Mouse (Mus musculus): ENCODE results near the gene Sfpq. TPM values are rescaled to one million over a fixed set of nuclear protein-coding genes. Genes with fewer than 3 reads are reported as not detected.

Gene Sfpq
- polyA plus RNA-seq, 1 experiment = 13.4 TPM

DNA sequence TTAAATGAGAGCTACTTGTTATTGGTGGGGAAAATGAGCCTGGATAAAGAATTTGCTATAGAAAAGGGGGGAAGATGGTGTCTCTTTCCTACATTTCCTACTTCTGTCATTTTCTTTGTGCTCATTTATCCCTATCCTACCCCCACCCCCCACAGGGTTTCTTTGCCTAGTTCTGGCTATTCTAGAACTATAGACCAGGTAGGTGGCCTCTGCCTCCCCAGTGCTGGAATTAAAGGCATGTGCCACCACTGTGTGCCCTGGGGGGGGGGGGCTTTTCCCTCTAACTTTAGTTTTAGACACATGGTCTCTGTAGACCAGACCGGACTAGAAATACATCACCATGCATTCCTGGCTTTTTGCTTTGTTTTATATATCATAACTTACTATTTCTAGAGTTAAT, 3.1 kb downstream of the Sfpq start:
- no peak for DNase-seq (ENCODE audit: low read depth, low spot score)

DNA sequence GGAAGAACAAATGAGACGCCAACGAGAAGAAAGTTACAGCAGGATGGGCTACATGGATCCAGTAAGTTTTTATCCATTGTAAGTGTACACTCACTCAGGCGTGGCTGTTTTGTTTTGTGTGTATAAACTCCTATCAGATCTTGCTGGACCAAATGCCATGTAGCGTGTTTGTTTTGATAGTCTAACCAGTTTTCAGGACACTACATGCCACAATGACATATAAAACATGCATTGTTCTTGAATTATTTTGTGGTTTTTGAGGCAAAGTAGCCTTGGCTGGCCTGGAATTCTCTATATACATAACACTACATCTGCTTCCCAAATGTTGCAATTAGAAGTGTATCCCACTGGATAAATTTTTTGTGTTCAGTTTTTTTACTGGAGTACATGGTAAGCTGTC, 5.7 kb downstream of the Sfpq start:
- no peak for DNase-seq (ENCODE audit: low read depth, low spot score)
- 71% methylated on average over 4 of the region's 4 CpGs for WGBS

More for the DNA sequence above, 3.1 kb downstream of the Sfpq start:
- WGBS = 18% methylated on average over 1 of the region's 1 CpGs

DNA sequence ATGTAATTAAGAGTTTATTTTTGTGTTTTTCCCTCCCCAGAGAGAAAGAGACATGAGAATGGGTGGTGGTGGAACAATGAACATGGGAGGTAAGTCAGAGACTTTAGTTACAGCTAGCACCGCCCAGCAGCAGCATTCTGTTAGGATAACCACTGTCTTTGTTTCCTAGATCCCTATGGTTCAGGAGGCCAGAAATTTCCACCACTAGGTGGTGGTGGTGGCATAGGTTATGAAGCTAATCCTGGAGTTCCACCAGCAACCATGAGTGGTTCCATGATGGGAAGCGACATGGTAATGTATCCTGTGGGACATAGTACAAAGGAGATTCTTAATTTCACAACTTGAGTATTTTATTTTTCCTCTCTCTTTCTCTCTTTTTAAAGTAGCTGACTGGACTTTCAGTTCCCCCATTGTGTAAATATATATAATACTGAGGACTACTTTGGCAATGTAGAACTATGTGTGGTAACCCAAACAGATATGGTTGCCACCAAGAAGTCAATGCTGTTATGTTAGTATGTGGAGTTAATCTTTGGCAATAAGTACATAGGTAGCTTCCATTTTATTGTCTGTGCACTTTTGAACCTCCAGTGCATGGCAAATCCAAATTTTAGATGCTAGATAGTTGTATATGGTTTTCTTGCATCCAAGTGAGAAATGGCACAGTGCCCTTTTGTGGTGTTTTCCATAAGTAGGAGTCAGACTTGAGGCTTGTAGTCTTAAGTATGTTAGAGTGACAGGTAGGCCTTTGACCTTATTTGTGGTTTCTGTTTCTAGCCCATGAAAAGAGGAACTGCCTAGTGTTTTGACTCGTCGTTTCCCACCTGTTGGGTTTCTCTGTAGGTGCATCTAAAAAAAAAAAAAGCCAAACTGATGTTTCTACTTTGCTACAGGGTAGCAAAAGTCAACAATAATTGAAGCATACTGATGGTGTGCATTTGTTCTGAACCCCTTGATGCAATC, 6.4 kb downstream of the Sfpq start:
- DNase-seq (ENCODE audit: low read depth, low spot score) = peak; percentile 31
- 48% methylated on average over 4 of the region's 4 CpGs for WGBS

DNA sequence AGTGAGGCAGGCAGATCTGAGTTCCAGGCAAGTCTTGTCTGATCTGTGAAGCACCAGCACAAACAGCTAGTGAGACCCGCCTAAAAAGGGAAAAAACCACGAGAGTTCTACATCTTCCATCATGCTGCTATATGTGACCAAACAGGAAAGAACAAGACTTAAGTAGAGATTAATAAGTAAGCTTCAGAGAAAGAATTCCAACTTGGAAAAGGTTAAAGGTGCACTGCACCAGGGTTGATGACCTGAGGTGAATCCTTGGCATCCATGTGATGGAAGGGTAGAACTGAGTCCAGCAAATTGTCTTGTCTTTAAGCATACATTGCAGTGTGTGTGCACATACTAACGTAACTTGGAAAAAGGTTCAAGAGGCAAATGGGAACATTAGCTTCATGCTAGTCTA, 16.0 kb downstream of the Sfpq start:
- WGBS = 80% methylated on average over 3 of the region's 3 CpGs

DNA sequence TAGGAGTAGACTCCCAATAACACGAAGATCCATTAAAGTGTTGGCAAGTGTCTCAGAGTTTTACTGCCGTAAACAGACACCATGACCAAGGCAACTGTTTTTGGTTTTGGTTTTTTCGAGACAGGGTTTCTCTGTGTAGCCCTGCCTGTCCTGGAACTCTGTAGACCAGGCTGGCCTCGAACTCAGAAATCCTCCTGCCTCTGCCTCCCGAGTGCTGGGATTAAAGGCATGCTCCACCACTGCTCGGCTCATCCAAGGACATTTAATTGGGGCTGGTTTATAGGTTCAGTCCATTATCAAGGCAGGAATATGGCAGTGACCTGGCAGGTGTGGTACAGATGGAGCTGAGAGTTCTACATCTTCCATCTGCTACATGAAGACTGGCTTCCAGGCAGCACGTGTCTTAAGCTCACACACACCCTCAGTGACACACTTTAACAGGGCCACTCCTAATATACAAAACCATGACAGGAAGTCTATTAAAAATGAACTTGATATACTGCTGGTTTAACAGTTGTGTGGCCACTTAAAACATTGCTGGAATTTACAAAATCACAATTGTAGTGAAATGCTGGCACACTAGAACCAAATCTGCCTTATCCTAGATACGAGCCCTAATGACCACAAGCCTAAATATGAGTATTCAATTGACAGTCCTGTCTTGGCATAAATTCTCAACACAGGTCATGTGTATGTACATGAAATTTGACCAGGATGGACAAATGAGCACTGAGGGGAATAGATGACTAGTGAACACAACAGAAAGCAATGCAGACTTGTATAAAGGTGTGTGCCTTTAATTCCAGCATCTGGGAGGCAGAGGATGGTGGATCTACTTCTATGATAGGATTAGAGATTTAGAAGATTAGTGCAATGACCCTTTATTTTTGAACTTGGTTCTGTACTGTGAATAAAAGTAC, 17.0 kb downstream of the Sfpq start:
- DNase-seq (ENCODE audit: low read depth, low spot score) = peak; percentile 31
- WGBS = 56% methylated on average over 8 of the region's 8 CpGs

More for the DNA sequence above, 16.0 kb downstream of the Sfpq start:
- no peak for DNase-seq (ENCODE audit: low read depth, low spot score)

DNA sequence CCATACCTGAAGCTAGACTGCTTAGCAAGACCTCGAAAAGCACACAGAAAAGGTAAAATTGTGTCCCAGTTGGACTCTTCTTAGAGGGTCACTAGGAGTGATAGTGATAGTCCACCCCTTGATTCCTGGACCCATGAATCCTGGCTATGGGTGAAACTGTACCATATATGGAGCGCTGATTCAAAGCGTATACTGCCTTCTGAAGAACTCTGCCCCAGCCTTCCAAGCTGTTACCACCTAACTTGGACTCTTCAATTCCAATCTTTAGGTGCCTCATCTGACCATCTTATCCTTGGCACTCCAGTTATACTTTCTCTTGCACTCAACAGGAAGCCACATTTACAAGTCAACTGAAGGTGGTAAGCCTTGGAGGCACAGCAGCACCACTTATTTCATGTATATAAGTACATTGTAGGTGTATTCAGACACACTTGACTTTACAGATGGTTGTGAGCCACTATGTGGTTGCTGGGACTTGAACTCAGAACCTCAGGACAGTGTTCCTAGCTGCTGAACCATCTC, 17.8 kb downstream of the Sfpq start:
- WGBS = 95% methylated on average over 3 of the region's 3 CpGs
- DNase-seq (ENCODE audit: low read depth, low spot score) = no peak

DNA sequence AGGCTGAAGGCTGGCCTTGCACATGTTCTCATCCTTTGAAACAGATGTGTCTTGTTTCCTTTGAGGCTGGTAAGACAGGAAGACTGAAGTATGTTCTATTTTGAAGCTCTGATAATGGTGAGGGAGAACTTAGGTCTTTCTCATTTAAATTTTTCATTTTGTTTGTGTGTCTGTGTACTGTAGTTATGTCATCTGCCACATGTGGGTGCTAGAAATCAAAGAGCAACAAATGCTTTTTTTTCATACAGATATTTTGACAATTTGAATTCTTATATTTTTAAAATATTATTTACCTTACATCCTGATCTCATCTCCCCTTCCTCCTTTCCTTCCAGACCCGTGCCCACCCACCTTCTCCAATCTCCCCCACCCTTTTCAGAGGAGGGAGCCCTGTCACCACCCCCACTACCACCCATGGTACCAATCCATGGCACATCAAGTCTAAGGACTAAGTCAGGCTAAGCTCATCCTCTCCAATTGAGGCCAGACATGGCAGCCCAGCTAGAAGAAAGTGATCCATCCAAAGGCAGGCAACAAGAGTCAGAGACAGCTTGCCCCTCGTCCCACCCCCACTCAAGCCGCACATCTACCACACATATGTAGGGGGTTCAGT, 18.9 kb downstream of the Sfpq start:
- 86% methylated on average over 3 of the region's 3 CpGs for WGBS

DNA sequence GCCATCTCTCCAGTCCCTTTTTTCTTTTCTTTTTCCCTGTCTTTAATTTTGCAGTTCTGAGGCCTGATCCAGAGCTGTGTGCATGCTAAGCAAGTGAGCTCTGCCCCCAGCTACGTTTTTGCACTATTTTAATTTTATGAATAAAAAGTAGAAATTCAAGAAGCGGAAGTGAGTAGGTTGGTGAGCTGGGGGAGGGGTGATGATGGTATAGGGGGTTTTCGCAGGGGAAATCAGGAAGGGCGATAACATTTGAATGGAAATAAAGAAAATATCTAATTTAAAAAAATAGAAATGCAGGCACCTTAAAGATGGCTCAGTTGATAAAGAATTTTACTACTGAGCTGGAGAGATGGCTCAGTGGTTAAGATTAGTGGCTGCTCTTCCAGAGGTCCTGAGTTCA, 22.4 kb downstream of the Sfpq start:
- WGBS = 87% methylated on average over 4 of the region's 4 CpGs
- no peak for DNase-seq (ENCODE audit: low read depth, low spot score)

More for the DNA sequence above, 18.9 kb downstream of the Sfpq start:
- DNase-seq (ENCODE audit: low read depth, low spot score) = no peak

DNA sequence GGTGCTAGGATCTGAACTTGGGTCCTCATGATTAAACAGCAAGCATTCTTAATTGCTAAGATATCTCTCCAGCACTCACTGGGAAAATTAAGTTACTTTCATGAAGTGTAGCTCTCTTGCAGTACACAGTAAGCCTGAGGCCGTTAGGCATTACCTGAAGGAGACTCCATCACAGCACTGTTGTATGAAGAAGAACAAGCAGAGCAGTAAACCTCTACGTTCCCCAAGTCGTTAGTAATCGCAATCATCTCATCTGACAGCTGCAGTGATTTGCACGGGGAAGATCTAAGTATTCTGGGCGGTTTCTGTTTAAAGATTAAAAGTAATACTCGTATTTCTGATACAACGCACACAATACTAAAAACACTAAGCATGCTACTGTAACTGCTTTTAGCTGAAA, 30.0 kb downstream of the Sfpq start:
- WGBS = 75% methylated on average over 8 of the region's 8 CpGs
- no peak for DNase-seq (ENCODE audit: low read depth, low spot score)

DNA sequence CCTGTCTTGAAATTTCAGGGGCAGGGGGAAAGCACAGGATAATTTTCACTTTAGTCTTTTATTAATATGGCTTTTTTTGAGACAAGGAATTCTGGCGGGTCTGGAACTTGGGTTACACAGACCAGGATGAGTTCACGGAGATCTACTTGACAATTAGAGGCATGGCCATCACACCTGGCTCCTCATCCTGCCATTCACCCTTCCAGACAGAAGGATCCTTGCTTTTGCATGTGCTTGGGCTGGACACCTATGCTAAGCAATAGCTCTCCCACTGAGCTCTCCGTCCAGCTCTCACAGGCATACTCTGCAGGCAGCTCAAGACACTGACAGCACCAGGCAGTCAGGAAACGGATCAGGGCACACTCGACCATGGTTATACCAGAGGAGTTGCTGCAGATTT, 31.9 kb downstream of the Sfpq start:
- WGBS = 97% methylated on average over 5 of the region's 5 CpGs
- DNase-seq (ENCODE audit: low read depth, low spot score) = no peak

DNA sequence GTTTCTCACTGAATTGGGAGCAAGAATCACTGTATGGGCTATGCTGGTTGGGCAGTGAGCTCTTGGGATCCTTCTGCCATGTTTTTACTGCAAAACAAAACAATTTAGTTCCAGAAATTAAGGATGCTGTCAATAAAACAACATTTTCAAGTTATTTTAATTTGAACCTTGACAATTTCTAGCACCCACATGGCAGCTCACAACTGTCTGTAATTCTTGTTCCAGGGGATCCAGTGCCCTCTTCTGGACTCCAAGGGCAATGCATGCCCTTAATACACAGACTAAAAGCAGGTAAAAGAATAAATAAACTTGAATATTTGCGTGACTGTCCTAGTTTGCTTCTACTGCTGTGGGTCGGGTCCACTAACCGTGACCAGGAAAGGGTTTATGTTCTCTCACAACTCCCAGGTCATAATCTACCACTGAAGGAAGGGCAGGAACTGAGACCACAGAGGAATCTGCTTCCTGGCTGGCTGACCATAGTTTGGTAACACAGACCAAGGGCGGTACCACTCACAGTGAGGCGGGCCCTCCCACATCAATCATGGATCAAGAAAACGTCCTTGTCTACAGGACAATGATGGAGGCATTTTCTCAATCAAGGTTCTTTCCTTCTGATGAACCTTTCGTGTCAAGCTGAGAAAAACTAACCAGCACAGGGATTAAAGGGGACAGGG, 33.5 kb downstream of the Sfpq start:
- 85% methylated on average over 7 of the region's 7 CpGs for WGBS
- no peak for DNase-seq (ENCODE audit: low read depth, low spot score)

DNA sequence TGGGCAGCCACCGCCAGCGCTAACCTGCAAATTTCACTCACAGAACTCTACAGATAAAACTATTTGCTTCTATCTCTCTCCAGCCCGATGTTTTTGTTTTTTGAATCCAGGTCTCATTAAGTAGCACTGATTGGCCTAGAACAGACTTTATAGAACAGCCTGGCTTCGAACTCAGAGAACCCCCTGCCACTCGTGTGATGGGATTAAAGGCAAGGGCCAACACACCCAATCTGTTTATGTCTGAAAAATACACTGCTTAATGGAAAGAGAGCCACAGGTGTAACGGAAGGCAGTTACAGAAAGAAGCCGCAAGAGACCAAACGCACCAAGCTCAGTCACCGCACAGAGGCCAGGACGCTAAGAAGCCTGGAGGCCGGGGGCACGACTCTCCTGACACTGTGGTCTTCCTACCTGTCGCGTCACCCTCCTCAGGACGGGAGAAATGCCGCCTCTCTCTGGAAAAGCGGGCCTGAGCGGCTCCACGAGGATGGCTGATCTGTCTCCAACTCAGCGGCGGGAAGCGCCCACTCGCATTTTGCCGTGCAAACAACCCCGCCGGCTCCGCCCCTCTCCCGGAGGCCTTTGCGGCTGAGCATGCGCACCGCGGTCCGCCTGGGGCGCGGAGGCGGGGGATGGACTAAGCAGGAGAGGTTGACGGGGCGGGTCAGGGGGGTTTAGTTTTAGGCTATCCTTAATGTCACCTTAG, 39.6 kb downstream of the Sfpq start, which contains the start of gene Zmym1:
TSS of gene Zmym1 (minus strand) at position 568 of the 706 bp plus-strand sequence.
- peak; percentile 37 for DNase-seq (ENCODE audit: low read depth, low spot score)
- WGBS = under 1% methylated on average over 38 of the region's 38 CpGs

DNA sequence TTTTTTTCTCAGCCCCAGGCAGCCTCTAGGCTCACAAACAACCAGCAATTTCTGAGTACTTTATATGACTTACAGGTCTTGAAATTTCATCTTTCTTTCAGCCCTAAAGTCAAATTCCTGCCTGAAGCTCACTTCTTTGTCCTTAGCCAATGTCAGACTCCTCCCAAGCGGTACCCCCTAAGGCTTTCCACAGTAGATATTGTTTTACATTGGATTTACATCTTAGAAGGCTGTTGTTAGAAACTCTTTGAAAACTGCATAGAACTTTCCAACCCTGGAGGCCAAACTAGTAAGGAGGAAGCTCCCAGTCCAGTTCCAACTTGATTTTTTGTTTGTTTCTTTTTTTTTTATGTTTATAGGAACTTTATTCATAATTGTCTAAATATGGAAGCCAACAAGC, 42.9 kb downstream of the Sfpq start:
- DNase-seq (ENCODE audit: low read depth, low spot score) = no peak
- WGBS = 82% methylated on average over 1 of the region's 1 CpGs

DNA sequence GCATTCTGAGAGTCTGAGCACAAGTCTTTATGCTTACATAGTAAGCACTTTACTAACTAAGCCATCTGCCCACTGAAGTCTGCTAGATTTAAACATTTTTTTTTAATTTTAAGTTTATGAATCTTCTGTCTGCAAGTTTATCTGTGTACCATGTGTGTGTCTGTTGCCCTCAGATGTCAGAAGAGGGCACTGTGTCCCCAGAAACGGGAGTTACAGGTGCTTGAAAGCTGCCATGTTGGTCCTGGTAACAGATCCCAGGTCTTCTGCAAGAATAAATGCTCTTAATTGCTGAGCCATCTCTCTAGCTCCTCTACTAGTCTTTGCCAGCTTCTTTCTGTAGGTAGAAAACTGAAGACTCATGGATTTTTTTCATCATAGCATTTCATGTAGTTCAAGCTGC, 53.8 kb downstream of the Sfpq start:
- WGBS = 58% methylated on average over 1 of the region's 1 CpGs
- no peak for DNase-seq (ENCODE audit: low read depth, low spot score)

DNA sequence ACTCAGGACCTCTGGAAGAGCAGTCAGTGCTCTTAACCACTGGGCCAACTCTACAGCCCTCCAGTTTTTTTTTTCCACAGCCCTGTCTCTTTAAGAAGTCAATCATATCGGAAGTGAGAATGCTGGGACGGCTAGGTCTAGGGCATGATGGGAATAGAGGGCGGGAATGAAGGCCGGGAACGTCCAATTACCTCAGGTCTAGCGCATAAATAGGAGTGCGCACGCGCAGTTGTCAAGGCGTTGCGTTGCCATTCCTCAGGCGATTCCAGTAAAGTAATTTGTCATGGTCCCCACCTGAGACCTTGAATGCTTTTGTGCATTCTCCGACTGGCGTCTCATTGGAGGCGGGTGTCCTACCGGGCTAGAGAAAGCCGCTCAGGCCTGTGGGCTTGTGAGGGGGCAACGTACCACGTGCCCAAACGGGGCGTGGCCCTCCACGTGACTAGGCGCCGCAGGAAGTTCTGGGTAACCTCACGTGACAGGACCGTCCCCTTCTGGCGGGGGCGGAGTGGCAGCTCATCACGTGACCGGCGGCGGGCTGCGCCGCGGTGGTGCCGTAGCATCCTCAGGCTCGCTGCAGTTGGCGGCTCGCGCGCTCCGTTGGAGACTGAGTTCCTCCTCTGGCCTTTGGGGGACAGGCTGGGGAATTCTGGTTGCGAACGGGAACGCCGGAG, 55.9 kb downstream of the Sfpq start, which contains the start of gene Zmym6:
TSS of gene Zmym6 (plus strand) at position 509 of the 674 bp plus-strand sequence.
- peak; percentile 66 for DNase-seq (ENCODE audit: low read depth, low spot score)
- WGBS = under 1% methylated on average over 46 of the region's 46 CpGs

DNA sequence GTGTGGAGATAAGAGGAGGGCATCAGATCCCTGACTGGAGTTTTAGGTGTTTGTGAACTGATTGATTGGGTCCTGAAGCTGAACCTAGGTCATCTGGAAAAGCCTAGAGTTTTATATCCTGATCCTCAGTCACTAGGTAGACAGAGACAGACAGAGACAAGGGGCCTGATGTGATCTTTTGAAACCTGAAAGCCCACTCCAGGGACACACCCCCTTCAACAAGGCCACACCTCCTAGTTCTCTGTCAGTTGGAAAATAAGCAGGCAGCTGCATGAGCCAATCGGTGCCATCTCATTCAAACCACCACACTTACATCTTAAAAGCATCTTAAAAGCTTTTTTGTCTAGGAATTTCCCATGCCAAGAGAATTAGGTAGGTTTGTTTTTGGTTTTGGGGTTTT, 59.7 kb downstream of the Sfpq start:
- WGBS = 35% methylated on average over 1 of the region's 1 CpGs
- no peak for DNase-seq (ENCODE audit: low read depth, low spot score)

DNA sequence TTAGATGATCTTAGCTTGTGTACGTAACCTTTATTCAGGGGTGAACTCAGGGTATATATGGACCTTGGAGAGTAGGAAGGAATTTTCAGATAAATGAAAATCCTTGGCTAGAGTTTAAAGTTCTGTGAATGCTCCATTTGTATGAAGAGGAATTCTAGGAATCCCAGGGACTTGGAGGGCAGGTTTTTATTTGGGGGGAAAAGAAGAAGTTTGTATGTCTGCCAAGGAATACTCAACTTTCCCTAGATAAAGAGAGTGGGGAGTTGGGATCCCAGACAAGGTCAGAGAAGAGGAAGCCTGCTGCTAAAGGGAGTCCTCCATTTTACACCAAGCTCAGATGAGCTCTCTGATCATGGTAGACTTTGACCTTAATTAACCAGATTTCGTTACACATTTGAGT, 62.0 kb downstream of the Sfpq start:
- no peak for DNase-seq (ENCODE audit: low read depth, low spot score)
- 78% methylated on average over 2 of the region's 2 CpGs for WGBS

DNA sequence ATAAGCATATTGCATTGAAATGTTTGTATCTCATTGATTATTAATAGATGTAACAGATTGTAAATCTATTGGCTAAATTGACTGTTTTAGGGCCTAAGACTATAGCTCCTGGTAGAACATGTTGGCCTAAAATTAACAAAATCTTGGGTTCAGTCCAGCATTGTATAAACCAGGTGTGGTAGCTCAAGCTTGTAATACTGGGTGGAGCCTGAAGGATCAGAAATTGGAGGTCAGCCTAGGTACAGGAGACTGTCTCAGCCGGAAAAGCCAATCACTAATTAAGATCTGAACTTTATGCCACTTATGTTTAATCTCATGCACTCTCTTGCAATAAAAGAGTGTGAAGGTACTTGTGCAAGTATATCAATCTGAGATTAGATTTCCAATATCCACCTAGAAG, 64.6 kb downstream of the Sfpq start:
- DNase-seq (ENCODE audit: low read depth, low spot score) = peak; percentile 66
- 35% methylated on average over 1 of the region's 1 CpGs for WGBS
